Mouse (Mus musculus): ENCODE data around the gene Sgsm1.

DNA sequence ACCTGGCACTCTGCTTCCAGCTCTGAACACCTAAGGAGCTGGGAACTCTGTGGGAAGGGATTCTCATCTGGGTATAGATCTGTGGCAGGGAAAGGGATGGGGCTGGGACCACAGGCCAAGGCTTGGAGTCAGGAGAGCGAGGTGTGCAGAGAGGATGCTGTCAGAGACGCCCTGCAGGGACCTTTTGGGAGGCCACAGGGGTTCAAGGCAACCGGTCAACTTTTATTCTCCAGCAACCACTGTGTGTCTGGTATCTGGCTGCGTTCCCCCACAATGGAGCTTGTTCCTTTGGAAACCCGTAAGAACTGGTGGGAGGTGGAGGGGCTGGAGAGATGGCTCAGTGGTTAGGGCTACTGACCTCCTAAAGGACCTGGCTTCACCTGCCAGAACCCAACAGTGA lies 16.0 kb downstream of the Sgsm1 start:
- TF ChIP-seq CTCF (IDR thresholded peaks at IDR 0.05; ENCODE audit: borderline replicate concordance, insufficient read depth, low read depth, low read length): no peak
- TF ChIP-seq POLR2A (IDR thresholded peaks at IDR 0.05; ENCODE audit: borderline replicate concordance, insufficient read depth, low read length): no peak

All from cerebellum, adult 2 months (tissue).